Mouse (Mus musculus) limb, embryonic 10.5 days (tissue): Measurements from ENCODE around the gene Dnmbp. TPM values are rescaled to one million over a fixed set of nuclear protein-coding genes. Genes with fewer than 3 reads are reported as not detected.

Source experiments
- DNase-seq: peaks from one replicate; pipeline ENCODE4 v3.0.0-alpha.2; 2017; ENCODE audit warnings: low spot score
- H3K27ac ChIP-seq: fragments of 300-500 bp; sonication (generic); 2 replicates; pipeline ENCODE4 v1.5.1; 2016; ENCODE audit warnings: mild to moderate bottlenecking
- H3K27me3 ChIP-seq: fragments of 300-500 bp; sonication (generic); 2 replicates; pipeline ENCODE4 v1.6.1; 2016; ENCODE audit warnings: low read depth, mild to moderate bottlenecking; ENCODE audit not compliant: poor library complexity, severe bottlenecking
- H3K36me3 ChIP-seq: fragments of 300-500 bp; sonication (generic); 2 replicates; pipeline ENCODE4 v1.6.1; 2016; ENCODE audit warnings: mild to moderate bottlenecking, moderate library complexity
- H3K4me1 ChIP-seq: fragments of 300-500 bp; sonication (generic); 2 replicates; pipeline ENCODE4 v1.6.1; 2016
- H3K4me3 ChIP-seq: fragments of 300-500 bp; sonication (generic); 2 replicates; pipeline ENCODE4 v1.5.1; 2016; ENCODE audit warnings: mild to moderate bottlenecking, moderate library complexity
- H3K9me3 ChIP-seq: fragments of 300-500 bp; sonication (generic); replicated peaks from 2 replicates; pipeline ENCODE4 v1.6.1; 2016; ENCODE audit warnings: mild to moderate bottlenecking
- WGBS: fragments of 180-500 bp; shearing (Covaris S2); methylation state at CpG from one replicate; pipeline ENCODE4 v1.1.7; 2016; 5-methylcytosine and 5-hydroxymethylcytosine counted together
- polyA plus RNA-seq: library from polyadenylated mRNA; unstranded; fragments of >200 nt; fragmentation: Nextera tagmentation; extraction: Ambion mirVana; gene quantifications from 2 replicates; pipeline ENCODE4 v1.2.1, GENCODE M21; 2016

Dnmbp gene
- polyA plus RNA-seq, 1 experiment from 2014 or later = 22.0 TPM

- Histone ChIP-seq H3K27me3 (no peaks in the 10 kb centered on the region; the same call in 1 of the 2 replicates), H3K9me3 (no peaks in the 10 kb centered on the region), H3K27ac (no peak overlapping the region), H3K4me3 (no peak overlapping the region), H3K4me1 (peaks cover 22% of the 10 kb centered on the region), H3K36me3 (no peaks in the 10 kb centered on the region)
- DNase-seq = no peak
- WGBS = 76% methylated on average over 2 of the region's 2 CpGs
Observed at GRCm38 (mm10) chr19:43917406-43917691, 22.6 kb downstream of the Dnmbp start.

DNA sequence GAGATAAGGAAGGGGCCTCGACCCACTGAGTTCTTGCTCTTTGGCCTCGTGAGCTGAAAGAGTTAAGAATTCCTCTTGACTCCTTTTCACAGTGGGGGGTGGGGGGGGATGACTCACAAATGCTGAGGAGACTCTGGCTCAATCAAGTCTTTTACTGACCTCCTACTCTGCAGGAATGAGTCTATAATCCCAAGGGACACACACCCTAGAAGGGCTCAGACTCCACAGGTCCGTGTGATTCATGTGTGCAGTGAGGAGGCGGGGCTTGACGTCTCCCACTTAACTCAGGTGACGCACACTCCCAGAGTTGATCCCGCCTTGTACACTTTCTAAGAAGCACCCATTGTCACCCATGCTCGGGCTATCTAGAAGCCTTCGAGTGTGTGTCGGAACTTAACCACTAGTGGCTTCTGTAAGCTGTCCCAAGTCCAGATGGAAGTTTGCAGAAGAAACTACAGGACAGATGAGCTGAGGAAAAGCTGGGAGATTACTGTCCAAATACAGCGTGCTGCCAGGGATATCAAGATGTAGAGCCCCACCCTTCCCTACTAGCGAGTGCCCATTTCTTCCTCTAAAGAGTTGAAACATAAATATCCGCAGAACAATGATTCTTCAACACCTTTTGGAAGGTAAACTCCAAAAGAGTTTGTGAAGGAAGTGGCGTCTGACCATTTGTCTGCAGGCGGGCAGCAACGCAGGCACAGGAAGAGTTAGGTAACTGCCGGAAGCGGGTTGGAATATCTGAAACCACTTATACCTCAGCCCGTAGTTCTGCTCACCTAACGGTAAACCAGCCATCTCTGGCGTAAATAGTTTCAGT, 23.2 kb downstream of the Dnmbp start:
- no peak for DNase-seq
- 71% methylated on average over 21 of the region's 21 CpGs for WGBS
- peaks cover 22% of the 10 kb centered on the region for H3K4me1 ChIP-seq

DNA sequence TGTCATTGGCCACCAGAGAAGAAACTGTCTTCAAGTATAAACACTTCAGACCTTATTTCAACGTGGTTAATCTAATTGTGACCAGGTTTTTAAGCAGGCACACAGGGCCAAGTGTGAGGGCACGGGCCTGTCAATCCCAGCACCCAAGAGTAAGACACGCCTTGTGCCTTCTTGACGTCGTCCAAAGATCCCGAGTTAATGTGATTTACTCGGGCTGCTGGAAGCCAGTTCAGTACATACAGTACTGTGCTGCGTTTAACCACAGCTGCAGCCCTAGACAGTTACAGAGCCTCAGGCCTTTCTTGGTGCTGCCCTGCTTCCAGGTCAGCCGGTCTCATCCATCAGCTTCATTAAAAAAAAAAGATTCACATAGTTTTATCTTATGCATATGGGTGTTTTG, 24.6 kb downstream of the Dnmbp start:
- 0 out of 2 replicates have a peak, but pooled peaks cover 2% of the 10 kb centered on the region for H3K36me3 ChIP-seq
- H3K4me3 ChIP-seq = no peak overlapping the region
- H3K4me1 ChIP-seq = peaks cover 12% of the 10 kb centered on the region
- H3K27ac ChIP-seq = no peak overlapping the region
- no peaks in the 10 kb centered on the region for H3K9me3 ChIP-seq
- no peak for DNase-seq
- 77% methylated on average over 9 of the region's 9 CpGs for WGBS
- H3K27me3 ChIP-seq = no peaks in the 10 kb centered on the region

More for the DNA sequence above, 23.2 kb downstream of the Dnmbp start:
- Histone ChIP-seq H3K27ac (no peak overlapping the region), H3K36me3 (no peaks in the 10 kb centered on the region), H3K4me3 (no peak overlapping the region), H3K9me3 (no peaks in the 10 kb centered on the region), H3K27me3 (no peaks in the 10 kb centered on the region; the same call in 1 of the 2 replicates)

DNA sequence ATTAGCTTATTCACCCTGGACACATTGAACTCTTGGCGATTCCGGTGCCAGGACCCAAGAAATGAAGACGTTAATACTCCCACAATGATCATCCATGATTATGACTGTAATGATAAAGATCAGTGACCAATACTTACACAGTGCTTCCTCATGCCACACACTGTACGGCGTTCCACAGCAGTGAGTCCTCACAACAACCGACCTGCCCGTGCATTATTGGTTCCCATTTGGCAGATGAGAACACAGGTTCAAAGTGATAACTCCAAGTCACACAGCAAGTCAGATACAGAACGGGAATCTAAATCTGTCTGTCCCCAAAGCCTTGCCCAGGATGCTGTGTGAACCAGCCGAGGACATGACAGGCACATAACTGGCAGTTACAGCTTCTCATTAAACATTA, 25.0 kb downstream of the Dnmbp start:
- Histone ChIP-seq H3K9me3 (no peaks in the 10 kb centered on the region), H3K4me3 (no peak overlapping the region), H3K4me1 (peaks cover 8% of the 10 kb centered on the region), H3K27ac (no peak overlapping the region), H3K36me3 (0 out of 2 replicates have a peak, but pooled peaks cover 7% of the 10 kb centered on the region), H3K27me3 (no peaks in the 10 kb centered on the region)
- WGBS = 93% methylated on average over 9 of the region's 9 CpGs
- no peak for DNase-seq

- no peak overlapping the region for H3K4me3 ChIP-seq
- no peak for DNase-seq
- WGBS = 84% methylated on average over 4 of the region's 4 CpGs
- no peak overlapping the region for H3K27ac ChIP-seq
- no peaks in the 10 kb centered on the region for H3K9me3 ChIP-seq
- peaks cover 6% of the 10 kb centered on the region; the same call in 1 of the 2 replicates for H3K4me1 ChIP-seq
- 0 out of 2 replicates have a peak, but pooled peaks cover 7% of the 10 kb centered on the region for H3K36me3 ChIP-seq
- no peaks in the 10 kb centered on the region for H3K27me3 ChIP-seq
Observed at GRCm38 (mm10) chr19:43912775-43913486, 27.1 kb downstream of the Dnmbp start.

DNA sequence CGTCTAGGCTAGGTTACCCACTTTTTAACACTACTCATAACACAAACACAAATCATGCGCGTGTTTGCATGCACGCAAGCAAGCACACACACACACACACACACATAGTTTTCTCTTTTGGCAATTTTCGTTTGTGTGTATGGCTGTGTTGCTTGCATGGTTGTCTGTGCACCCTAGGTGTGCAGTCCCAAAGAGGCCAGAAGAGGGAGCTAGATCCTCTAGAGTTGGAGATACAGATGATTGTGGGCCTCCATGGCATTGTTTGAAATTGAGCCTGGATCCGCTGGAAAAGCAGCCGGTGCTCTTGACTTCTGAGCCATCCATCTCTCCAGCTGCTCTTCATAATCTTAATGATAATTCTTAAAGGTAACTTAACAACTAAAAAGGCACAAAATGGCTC, 33.5 kb downstream of the Dnmbp start:
- no peak overlapping the region for H3K27ac ChIP-seq
- no peaks in the 10 kb centered on the region for H3K27me3 ChIP-seq
- no peaks in the 10 kb centered on the region for H3K9me3 ChIP-seq
- H3K4me3 ChIP-seq = no peak overlapping the region
- no peaks in the 10 kb centered on the region for H3K4me1 ChIP-seq
- WGBS = 93% methylated on average over 7 of the region's 7 CpGs
- peaks cover 19% of the 10 kb centered on the region for H3K36me3 ChIP-seq
- DNase-seq = no peak

DNA sequence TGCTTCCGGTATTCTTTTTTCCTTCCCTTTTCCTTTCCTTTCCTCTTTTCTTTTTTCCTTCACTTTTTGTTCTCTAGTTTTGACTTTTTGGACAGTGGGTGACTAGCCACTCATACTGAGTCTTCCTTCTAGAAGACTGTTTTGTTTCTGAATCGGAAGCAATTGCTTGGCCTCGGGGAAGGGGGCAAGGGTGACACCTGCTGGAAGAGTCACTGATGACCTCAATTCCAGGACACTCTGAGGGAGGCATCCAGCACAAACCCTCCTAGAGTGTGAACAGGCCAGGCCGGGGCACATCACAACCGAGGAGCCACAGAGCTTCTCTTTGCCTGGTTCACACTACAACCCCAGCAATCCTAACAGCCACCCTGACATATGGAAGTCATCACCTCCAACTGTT, 34.0 kb downstream of the Dnmbp start:
- peaks cover 22% of the 10 kb centered on the region for H3K36me3 ChIP-seq
- H3K4me1 ChIP-seq = no peaks in the 10 kb centered on the region
- WGBS = 53% methylated on average over 5 of the region's 5 CpGs
- H3K27ac ChIP-seq = no peak overlapping the region
- no peak overlapping the region for H3K4me3 ChIP-seq
- no peaks in the 10 kb centered on the region for H3K9me3 ChIP-seq
- DNase-seq = no peak
- no peaks in the 10 kb centered on the region for H3K27me3 ChIP-seq

DNA sequence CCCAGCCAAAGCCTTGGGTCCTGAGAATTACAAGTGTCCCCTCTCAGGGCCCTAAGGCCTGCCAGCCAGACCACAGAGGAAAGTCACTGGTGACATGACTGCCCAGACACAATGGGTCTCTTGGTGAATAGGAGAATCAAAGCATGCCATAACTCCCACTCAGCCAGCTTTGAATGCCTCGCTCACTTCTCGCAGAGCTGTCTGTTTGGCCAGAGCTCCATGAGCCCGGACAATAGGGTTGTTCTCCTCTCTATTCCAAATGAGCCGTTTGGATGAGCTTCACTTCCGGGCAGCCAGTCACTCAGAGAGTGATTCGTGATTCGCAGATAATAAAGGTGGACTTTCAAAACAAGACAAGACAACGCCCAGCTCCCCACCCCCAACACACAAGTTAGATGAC, 34.9 kb downstream of the Dnmbp start:
- Histone ChIP-seq H3K27ac (no peak overlapping the region), H3K9me3 (no peaks in the 10 kb centered on the region), H3K36me3 (peaks cover 25% of the 10 kb centered on the region), H3K4me3 (no peak overlapping the region), H3K4me1 (no peaks in the 10 kb centered on the region), H3K27me3 (no peaks in the 10 kb centered on the region)
- no peak for DNase-seq
- 83% methylated on average over 8 of the region's 8 CpGs for WGBS

GRCm38 (mm10) chr19:43904327-43904726, 35.7 kb downstream of the Dnmbp start:
- WGBS = 91% methylated on average over 11 of the region's 11 CpGs
- Histone ChIP-seq H3K36me3 (peaks cover 32% of the 10 kb centered on the region), H3K27ac (no peak overlapping the region)

DNA sequence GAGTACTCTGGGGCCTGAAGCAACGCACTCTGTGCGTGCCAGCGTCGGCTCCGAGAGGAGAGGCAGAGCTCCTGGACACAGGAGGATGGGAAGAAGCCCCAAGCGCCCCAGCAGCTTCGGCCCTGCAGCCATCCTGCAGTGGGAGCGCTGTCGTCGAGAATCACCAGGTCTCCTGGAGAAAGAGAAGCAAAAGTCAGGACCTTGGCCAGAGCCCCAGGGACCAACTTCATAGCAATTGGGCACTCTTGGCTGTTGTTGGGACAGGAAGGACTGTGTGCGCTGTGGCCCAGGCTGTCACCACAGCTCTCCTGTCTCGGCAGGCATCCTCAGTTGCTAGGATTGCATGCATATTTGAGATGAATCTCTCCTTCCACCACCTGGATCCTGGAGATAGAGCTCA, 37.1 kb downstream of the Dnmbp start:
- H3K9me3 ChIP-seq = no peaks in the 10 kb centered on the region
- no peak overlapping the region for H3K4me3 ChIP-seq
- 0 out of 2 replicates have a peak, but pooled peaks cover 4% of the 10 kb centered on the region for H3K4me1 ChIP-seq
- H3K27ac ChIP-seq = no peak overlapping the region
- DNase-seq = no peak
- H3K36me3 ChIP-seq = peaks cover 32% of the 10 kb centered on the region
- H3K27me3 ChIP-seq = no peaks in the 10 kb centered on the region
- 37% methylated on average over 12 of the region's 12 CpGs for WGBS

More at GRCm38 (mm10) chr19:43904327-43904726, 35.7 kb downstream of the Dnmbp start:
- no peak for DNase-seq
- Histone ChIP-seq H3K4me3 (no peak overlapping the region), H3K27me3 (no peaks in the 10 kb centered on the region), H3K4me1 (no peaks in the 10 kb centered on the region), H3K9me3 (no peaks in the 10 kb centered on the region)

GRCm38 (mm10) chr19:43900690-43901089, 39.3 kb downstream of the Dnmbp start:
- DNase-seq = no peak
- Histone ChIP-seq H3K27me3 (no peaks in the 10 kb centered on the region), H3K27ac (no peak overlapping the region), H3K36me3 (peaks cover 36% of the 10 kb centered on the region), H3K4me1 (0 out of 2 replicates have a peak, but pooled peaks cover 4% of the 10 kb centered on the region), H3K9me3 (no peaks in the 10 kb centered on the region), H3K4me3 (no peak overlapping the region)
- WGBS = 90% methylated on average over 9 of the region's 9 CpGs

DNA sequence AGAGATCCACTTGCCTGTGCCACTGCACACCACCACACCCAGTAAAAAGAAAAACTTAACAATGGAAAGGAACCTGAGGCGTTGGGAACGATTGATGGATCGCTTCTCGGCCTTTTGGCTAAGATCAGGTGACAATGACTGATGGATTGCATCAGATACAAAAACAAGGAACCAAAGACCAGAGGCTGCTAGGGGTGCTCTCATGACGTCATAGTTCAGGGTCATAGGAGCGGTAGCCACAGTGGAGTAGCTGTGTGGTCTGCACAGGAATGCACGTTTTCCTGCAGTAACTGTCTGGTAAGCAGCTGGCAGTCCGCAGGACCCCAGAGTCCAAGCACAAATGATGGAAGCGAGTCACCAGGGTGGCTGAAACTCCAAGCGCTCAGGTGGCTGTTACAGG, 41.4 kb downstream of the Dnmbp start:
- Histone ChIP-seq H3K36me3 (peaks cover 36% of the 10 kb centered on the region), H3K4me1 (peaks cover 18% of the 10 kb centered on the region), H3K9me3 (no peaks in the 10 kb centered on the region), H3K27me3 (no peaks in the 10 kb centered on the region), H3K27ac (no peak overlapping the region), H3K4me3 (no peak overlapping the region)
- 62% methylated on average over 10 of the region's 10 CpGs for WGBS
- no peak for DNase-seq

- Histone ChIP-seq H3K27ac (no peak overlapping the region), H3K4me3 (no peak overlapping the region), H3K36me3 (peaks cover 23% of the 10 kb centered on the region), H3K9me3 (no peaks in the 10 kb centered on the region), H3K27me3 (no peaks in the 10 kb centered on the region), H3K4me1 (peaks cover 18% of the 10 kb centered on the region)
- DNase-seq = no peak
- WGBS = 93% methylated on average over 14 of the region's 14 CpGs
Observed at GRCm38 (mm10) chr19:43896441-43896840, 43.5 kb downstream of the Dnmbp start.
